Mouse (Mus musculus) stomach, postnatal 0 days (tissue): ENCODE data around the gene Gpd1l.

ENCODE experiments used
- CTCF ChIP-seq: IDR thresholded peaks from 2 replicates; pipeline ENCODE4 v1.5.1; 2016; ENCODE audit warnings: antibody characterized with exemption, low read depth, mild to moderate bottlenecking, moderate library complexity
- EP300 ChIP-seq: optimal IDR thresholded peaks from 2 replicates; pipeline ENCODE3; 2016; ENCODE audit warnings: antibody characterized with exemption

- TF ChIP-seq CTCF, result no peak
- TF ChIP-seq EP300, result no peak
These were observed 9.3 kb downstream of the Gpd1l start for GRCm38 (mm10) chr9:114924511-114924910.
